Mouse (Mus musculus) kidney, postnatal 0 days (tissue): ENCODE results near the gene Tdp2. TPM values are rescaled to one million over a fixed set of nuclear protein-coding genes. Genes with fewer than 3 reads are reported as not detected.

Experiments
- ATAC-seq: fragments of 200-750 bp; cut with Nextera tagmentation; replicated peaks from 2 replicates; pipeline ENCODE4 v1.8.0; 2017; ENCODE audit warnings: low read depth, moderate number of reproducible peaks, moderate TSS enrichment, moderate library complexity; ENCODE audit not compliant: low FRiP score
- DNase-seq: peaks from one replicate; pipeline ENCODE4 v3.0.0-alpha.2; 2016; ENCODE audit warnings: low spot score
- H3K27ac ChIP-seq: fragments of 300-500 bp; sonication (generic); 2 replicates; pipeline ENCODE4 v1.5.1; 2014; ENCODE audit warnings: mild to moderate bottlenecking
- H3K27me3 ChIP-seq: fragments of 300-500 bp; sonication (generic); 2 replicates; pipeline ENCODE4 v1.6.1; 2014; ENCODE audit warnings: low read length, mixed read lengths; ENCODE audit not compliant: insufficient read depth
- H3K36me3 ChIP-seq: fragments of 300-500 bp; sonication (generic); 2 replicates; pipeline ENCODE4 v1.6.1; 2014; ENCODE audit warnings: low read length, mixed read lengths; ENCODE audit not compliant: insufficient read depth
- H3K4me1 ChIP-seq: fragments of 300-500 bp; sonication (generic); replicated peaks from 2 replicates; pipeline ENCODE4 v1.6.1; 2014; ENCODE audit warnings: antibody characterized with exemption, low read length, mixed read lengths; ENCODE audit not compliant: insufficient read depth
- H3K4me2 ChIP-seq: fragments of 300-500 bp; sonication (generic); 2 replicates; pipeline ENCODE4 v1.6.1; 2014; ENCODE audit warnings: mild to moderate bottlenecking, low read length, moderate library complexity, mixed read lengths
- H3K4me3 ChIP-seq: fragments of 300-500 bp; sonication (generic); replicated peaks from 2 replicates; pipeline ENCODE4 v1.5.1; 2014; ENCODE audit warnings: low read depth, low read length
- H3K9ac ChIP-seq: fragments of 300-500 bp; sonication (generic); 2 replicates; pipeline ENCODE4 v1.6.1; 2014; ENCODE audit warnings: low read depth, low read length
- H3K9me3 ChIP-seq: fragments of 300-500 bp; sonication (generic); replicated peaks from 2 replicates; pipeline ENCODE4 v1.6.1; 2016; ENCODE audit warnings: low read length, inconsistent platforms, mixed read lengths
- CTCF ChIP-seq: IDR thresholded peaks from 2 replicates; pipeline ENCODE4 v1.5.1; 2016; ENCODE audit warnings: antibody characterized with exemption, low read depth, mild to moderate bottlenecking, moderate library complexity
- WGBS: fragments of 180-500 bp; shearing (Covaris S2); extraction: QIAGEN DNeasy Blood & Tissue Kit; methylation state at CpG from one replicate; pipeline ENCODE4 v1.1.7; 2014; 5-methylcytosine and 5-hydroxymethylcytosine counted together
- polyA plus RNA-seq: library from polyadenylated mRNA; unstranded; fragments of >200 nt; fragmentation: Nextera tagmentation; extraction: Ambion mirVana; gene quantifications from 2 replicates; pipeline ENCODE4 v1.2.1, GENCODE M21; 2015

The Tdp2 gene
- polyA plus RNA-seq, 1 experiment from 2014 or later = 51.8 TPM

DNA sequence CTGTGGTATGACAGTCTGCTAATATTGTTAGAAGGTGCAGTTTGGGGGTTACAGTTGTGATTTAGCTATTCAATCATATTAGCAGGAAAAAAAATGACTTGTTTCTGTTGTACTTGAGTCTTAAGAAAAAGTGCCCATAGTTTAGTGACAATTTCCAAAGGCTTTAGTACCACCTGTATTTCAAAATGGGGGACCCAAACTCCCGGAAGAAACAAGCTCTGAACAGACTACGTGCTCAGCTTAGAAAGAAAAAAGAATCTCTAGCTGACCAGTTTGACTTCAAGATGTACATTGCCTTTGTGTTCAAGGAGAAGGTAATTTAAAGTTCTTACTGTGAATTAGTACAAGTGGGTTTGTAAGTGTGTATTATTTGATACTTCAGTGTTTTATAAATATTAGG, 28.3 kb upstream of the Tdp2 start:
- H3K9ac ChIP-seq = peak overlapping the region; percentile 6; the same call in 1 of the 2 replicates
- H3K4me2 ChIP-seq = peak overlapping the region; percentile 81
- WGBS = 1% methylated on average over 2 of the region's 2 CpGs
- peaks cover 16% of the 10 kb centered on the region for H3K36me3 ChIP-seq
- DNase-seq (no peak), ATAC-seq (no peak)
- TF ChIP-seq CTCF = no peak
- no peaks in the 10 kb centered on the region for H3K27me3 ChIP-seq
- peak overlapping the region; percentile 98 for H3K4me3 ChIP-seq
- H3K4me1 ChIP-seq = 0 out of 2 replicates have a peak, but pooled peaks cover 5% of the 10 kb centered on the region
- no peaks in the 10 kb centered on the region for H3K9me3 ChIP-seq
- no peak overlapping the region for H3K27ac ChIP-seq

- Histone ChIP-seq H3K36me3 (peaks cover 31% of the 10 kb centered on the region), H3K27ac (no peak overlapping the region), H3K4me1 (0 out of 2 replicates have a peak, but pooled peaks cover 5% of the 10 kb centered on the region), H3K9me3 (no peaks in the 10 kb centered on the region), H3K4me2 (no peak overlapping the region), H3K4me3 (no peak overlapping the region), H3K9ac (no peak overlapping the region), H3K27me3 (no peaks in the 10 kb centered on the region)
- TF ChIP-seq CTCF = no peak
- DNase-seq (no peak), ATAC-seq (no peak)
Observed at GRCm38 (mm10) chr13:24806079-24806478, 25.4 kb upstream of the Tdp2 start.

DNA sequence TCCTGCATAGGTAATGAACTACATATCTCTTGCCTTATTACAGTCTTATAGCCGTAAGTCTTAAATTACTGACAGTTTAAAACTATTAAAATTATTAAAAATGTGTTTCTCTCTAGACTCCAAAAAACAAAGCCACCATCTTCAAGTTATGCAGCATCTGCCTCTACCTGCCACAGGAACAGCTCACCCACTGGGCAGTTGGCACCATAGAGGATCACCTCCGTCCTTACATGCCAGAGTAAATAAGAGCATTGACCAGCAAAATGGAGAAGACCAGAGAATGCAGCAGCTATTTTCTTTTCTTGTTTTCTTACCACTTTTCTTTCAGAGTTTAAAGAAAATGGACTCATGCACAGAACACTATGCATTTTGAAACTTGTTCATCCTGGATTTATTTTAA, 19.0 kb upstream of the Tdp2 start:
- no peak for ATAC-seq
- no peak for TF ChIP-seq CTCF
- Histone ChIP-seq H3K4me3 (no peak overlapping the region), H3K4me2 (no peak overlapping the region), H3K36me3 (peaks cover 39% of the 10 kb centered on the region), H3K9ac (no peak overlapping the region), H3K4me1 (no peaks in the 10 kb centered on the region), H3K9me3 (no peaks in the 10 kb centered on the region), H3K27me3 (no peaks in the 10 kb centered on the region), H3K27ac (no peak overlapping the region)
- 88% methylated on average over 2 of the region's 2 CpGs for WGBS
- DNase-seq = no peak

DNA sequence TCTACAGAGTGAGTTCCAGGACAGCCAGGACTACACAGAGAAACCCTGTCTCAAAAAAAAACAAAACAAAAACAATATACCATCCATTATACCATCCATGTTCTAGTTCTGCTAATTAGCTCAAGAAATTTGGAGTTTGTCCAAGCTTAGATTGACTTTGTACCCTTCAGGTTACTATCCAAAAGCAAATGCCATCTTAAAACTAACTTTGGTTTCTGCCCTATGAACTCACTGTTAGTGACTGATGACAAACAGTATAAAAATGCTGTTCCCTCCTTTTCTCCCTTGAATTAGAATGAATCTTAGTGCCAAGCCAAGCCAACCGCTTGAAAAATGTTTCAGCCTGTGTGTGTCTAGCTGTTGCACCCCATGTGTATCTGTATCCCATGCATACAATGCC, 16.9 kb upstream of the Tdp2 start:
- Histone ChIP-seq H3K4me3 (no peak overlapping the region), H3K27ac (no peak overlapping the region), H3K4me2 (no peak overlapping the region), H3K9ac (no peak overlapping the region), H3K36me3 (peaks cover 35% of the 10 kb centered on the region), H3K4me1 (no peaks in the 10 kb centered on the region), H3K9me3 (no peaks in the 10 kb centered on the region), H3K27me3 (no peaks in the 10 kb centered on the region)
- no peak for DNase-seq
- TF ChIP-seq CTCF = no peak
- WGBS = 82% methylated on average over 1 of the region's 1 CpGs
- ATAC-seq = no peak

DNA sequence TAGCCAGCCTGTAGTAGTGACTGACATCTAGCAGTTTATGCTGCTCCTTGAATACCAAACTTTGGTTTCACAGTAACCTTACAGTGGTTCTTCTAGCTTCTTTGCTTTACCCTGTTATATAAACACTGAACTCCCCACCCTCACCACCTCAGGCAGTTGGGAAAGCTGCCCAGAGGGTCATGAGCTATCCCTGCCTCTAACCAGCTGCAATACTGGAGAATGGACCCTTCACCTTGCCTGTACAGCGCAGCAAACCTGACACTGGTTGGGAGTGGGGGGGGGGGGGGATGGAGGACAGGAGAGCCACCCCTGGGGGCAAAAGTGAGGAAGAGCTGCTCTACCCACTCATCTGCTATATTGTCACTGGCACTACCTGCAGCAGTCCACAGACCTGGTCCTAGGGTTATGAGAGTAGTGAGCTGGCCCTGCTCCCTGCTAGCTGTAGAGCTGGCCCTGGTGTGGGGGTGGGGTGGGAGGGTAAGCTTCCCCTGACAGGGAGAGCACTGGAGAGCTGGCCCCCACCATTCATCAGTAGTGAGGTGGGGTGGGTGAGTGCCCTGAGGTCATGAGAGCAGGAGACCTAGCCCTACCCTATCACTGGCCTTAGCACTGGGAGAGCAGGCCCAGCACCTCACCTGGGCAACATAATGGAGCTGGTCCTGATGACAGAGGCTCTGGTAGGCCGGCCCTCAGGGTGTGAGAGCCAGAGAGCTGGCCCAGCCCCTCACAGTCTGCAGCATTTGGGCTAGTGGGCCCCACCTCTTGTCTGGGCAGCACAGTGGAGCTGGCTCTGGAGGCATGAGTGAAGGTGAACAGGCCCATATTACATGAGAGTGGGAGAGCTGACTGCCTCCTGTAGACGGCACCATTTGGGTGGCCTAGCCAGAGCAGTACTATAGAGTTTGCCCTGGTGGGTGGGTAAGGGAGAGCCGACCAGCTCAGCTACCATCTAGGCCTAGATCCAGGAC, 15.1 kb upstream of the Tdp2 start:
- no peaks in the 10 kb centered on the region for H3K27me3 ChIP-seq
- 56% methylated on average over 4 of the region's 4 CpGs for WGBS
- ATAC-seq = peak; percentile 74
- H3K4me1 ChIP-seq = no peaks in the 10 kb centered on the region
- H3K9me3 ChIP-seq = no peaks in the 10 kb centered on the region
- H3K36me3 ChIP-seq = peaks cover 24% of the 10 kb centered on the region
- no peak overlapping the region for H3K4me2 ChIP-seq
- H3K4me3 ChIP-seq = no peak overlapping the region
- no peak for DNase-seq
- no peak for TF ChIP-seq CTCF
- no peak overlapping the region for H3K9ac ChIP-seq
- H3K27ac ChIP-seq = no peak overlapping the region

GRCm38 (mm10) chr13:24819931-24820330, 11.5 kb upstream of the Tdp2 start:
- DNase-seq (no peak), ATAC-seq (no peak)
- H3K4me1 ChIP-seq = no peaks in the 10 kb centered on the region
- no peak overlapping the region for H3K9ac ChIP-seq
- 81% methylated on average over 1 of the region's 1 CpGs for WGBS
- TF ChIP-seq CTCF = no peak
- H3K9me3 ChIP-seq = no peaks in the 10 kb centered on the region
- H3K27ac ChIP-seq = no peak overlapping the region
- H3K4me3 ChIP-seq = no peak overlapping the region
- H3K4me2 ChIP-seq = no peak overlapping the region
- peaks cover 8% of the 10 kb centered on the region for H3K36me3 ChIP-seq
- H3K27me3 ChIP-seq = no peaks in the 10 kb centered on the region
